Mouse (Mus musculus) heart, embryonic 16.5 days (tissue): ENCODE measurements around the gene Ifi27l2a. TPM values are rescaled to one million over a fixed set of nuclear protein-coding genes. Genes with fewer than 3 reads are reported as not detected.

Source experiments
- ATAC-seq: fragments of 200-750 bp; cut with Nextera tagmentation; replicated peaks from 2 replicates; pipeline ENCODE4 v1.8.0; 2017; ENCODE audit warnings: moderate number of reproducible peaks; ENCODE audit not compliant: insufficient read depth, low FRiP score; ENCODE audit errors: extremely low read depth
- H3K27ac ChIP-seq: fragments of 300-500 bp; sonication (generic); 2 replicates; pipeline ENCODE4 v1.5.1; 2014; ENCODE audit warnings: mild to moderate bottlenecking, low read length, control low read depth, moderate library complexity
- H3K27me3 ChIP-seq: fragments of 300-500 bp; sonication (generic); 2 replicates; pipeline ENCODE4 v1.6.1; 2014; ENCODE audit warnings: low read length, mixed read lengths; ENCODE audit not compliant: control insufficient read depth, insufficient read depth
- H3K36me3 ChIP-seq: fragments of 300-500 bp; sonication (generic); 2 replicates; pipeline ENCODE4 v1.6.1; 2014; ENCODE audit not compliant: control insufficient read depth, insufficient read depth
- H3K4me1 ChIP-seq: fragments of 300-500 bp; sonication (generic); 2 replicates; pipeline ENCODE4 v1.6.1; 2014; ENCODE audit warnings: low read length, mixed read lengths; ENCODE audit not compliant: control insufficient read depth, insufficient read depth
- H3K4me2 ChIP-seq: fragments of 300-500 bp; sonication (generic); 2 replicates; pipeline ENCODE4 v1.6.1; 2014; ENCODE audit warnings: low read depth, mild to moderate bottlenecking, control low read depth, low read length
- H3K4me3 ChIP-seq: fragments of 300-500 bp; sonication (generic); 2 replicates; pipeline ENCODE4 v1.5.1; 2014; ENCODE audit warnings: mild to moderate bottlenecking, control low read depth, low read length
- H3K9ac ChIP-seq: fragments of 300-500 bp; sonication (generic); 2 replicates; pipeline ENCODE4 v1.6.1; 2014; ENCODE audit warnings: low read length, control low read depth
- H3K9me3 ChIP-seq: fragments of 300-500 bp; sonication (generic); replicated peaks from 2 replicates; pipeline ENCODE4 v1.6.1; 2016; ENCODE audit warnings: low read length; ENCODE audit not compliant: control insufficient read depth
- WGBS: fragments of 180-500 bp; shearing (Covaris S2); extraction: QIAGEN DNeasy Blood & Tissue Kit; methylation state at CpG from one replicate; pipeline ENCODE4 v1.1.7; 2014; 5-methylcytosine and 5-hydroxymethylcytosine counted together
- polyA plus RNA-seq: library from polyadenylated mRNA; unstranded; fragments of >200 nt; fragmentation: Nextera tagmentation; extraction: Ambion mirVana; gene quantifications from 2 replicates; pipeline ENCODE4 v1.2.1, GENCODE M21; 2015

Gene Ifi27l2a
- polyA plus RNA-seq, 1 experiment from 2014 or later: 17.8 TPM

DNA sequence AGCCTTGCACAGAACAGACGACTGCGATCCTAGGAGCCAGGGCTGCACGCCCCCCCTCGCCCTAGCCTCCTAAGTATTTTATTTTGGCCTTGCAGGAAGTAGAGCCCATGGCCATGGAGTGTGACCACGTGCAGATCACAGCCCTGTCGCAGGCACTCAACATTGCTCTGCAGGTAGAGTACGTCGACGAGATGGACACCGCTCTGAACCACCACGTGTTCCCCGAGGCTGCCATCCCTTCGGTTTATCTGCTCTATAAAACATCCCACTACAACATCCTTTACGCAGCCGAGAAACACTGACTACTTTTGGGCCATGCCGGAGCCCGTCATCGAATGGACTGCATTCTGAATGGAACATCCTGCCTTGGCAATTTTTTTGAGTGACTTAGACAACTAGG is 39.3 kb downstream of the Ifi27l2a start:
- WGBS: 82% methylated on average over 18 of the region's 18 CpGs
- Histone ChIP-seq H3K4me3 (no peak overlapping the region), H3K4me2 (no peak overlapping the region), H3K27me3 (no peaks in the 10 kb centered on the region), H3K36me3 (peaks cover 47% of the 10 kb centered on the region), H3K9ac (no peak overlapping the region), H3K27ac (no peak overlapping the region), H3K4me1 (no peaks in the 10 kb centered on the region), H3K9me3 (no peaks in the 10 kb centered on the region)
- no peak for ATAC-seq

DNA sequence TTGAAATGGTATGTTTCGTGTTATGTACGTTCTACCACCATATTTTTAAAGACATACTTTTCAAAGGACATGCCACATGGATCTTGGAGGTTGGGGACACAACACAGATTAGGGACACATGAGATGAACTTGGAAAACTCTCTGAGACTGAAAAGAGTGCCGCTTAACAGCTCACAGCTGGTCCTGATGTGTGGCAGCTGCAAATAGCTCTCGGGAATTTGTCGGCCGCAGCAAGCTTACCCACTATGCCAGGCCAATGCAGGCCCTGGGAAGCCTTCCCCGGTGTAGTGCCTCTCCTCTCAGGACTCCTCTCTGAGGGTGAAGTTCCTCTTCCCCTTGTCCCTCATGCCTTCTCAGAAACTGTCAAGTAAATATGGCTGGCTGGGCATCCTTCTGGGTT is 46.7 kb downstream of the Ifi27l2a start:
- no peaks in the 10 kb centered on the region for H3K27me3 ChIP-seq
- peaks cover 21% of the 10 kb centered on the region for H3K4me1 ChIP-seq
- 0 out of 2 replicates have a peak, but pooled peaks cover 3% of the 10 kb centered on the region for H3K36me3 ChIP-seq
- WGBS: 56% methylated on average over 7 of the region's 7 CpGs
- no peak overlapping the region for H3K9ac ChIP-seq
- H3K4me3 ChIP-seq: no peak overlapping the region
- ATAC-seq: no peak
- H3K9me3 ChIP-seq: no peaks in the 10 kb centered on the region
- H3K27ac ChIP-seq: no peak overlapping the region
- H3K4me2 ChIP-seq: no peak overlapping the region

DNA sequence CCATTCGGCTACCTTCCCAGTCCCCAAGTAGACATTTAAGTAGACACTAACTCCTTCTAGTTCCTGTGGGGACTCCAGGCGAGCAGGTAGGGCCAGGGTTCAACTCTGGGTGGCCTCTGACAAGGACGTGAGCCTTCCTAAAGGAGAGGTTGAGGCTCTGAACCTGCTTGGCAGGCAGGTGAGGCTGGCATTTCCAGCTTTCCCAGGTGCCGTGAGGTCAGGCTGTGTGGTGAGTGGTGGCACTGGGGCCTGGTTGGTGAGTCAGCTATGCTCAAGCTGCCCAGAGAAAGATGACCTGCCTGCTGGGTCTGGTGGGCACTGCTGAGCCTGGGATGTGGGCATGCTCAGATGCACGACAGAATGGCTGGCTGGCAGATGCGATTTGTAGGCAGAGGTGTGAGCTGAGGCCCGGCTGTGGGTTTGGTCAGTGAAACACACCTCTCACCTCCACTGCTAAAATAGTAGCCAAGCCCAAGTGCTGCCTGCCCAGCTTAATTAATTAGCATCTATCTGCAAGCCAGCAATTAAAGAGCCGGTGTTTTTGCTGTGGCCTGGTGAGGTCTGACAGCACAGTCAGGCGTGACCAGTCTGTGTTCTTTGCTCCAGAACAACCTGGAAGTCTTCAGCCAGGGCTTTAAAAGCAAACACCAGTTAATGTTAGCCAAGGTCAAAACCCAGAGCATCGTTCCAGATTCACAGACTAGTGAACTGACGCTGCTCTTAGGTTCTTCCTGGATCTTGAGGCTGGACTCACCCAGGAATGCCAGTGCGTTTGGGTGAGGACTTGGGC is 47.8 kb downstream of the Ifi27l2a start:
- Histone ChIP-seq H3K27ac (no peak overlapping the region), H3K36me3 (no peaks in the 10 kb centered on the region), H3K4me3 (no peak overlapping the region), H3K4me1 (peaks cover 32% of the 10 kb centered on the region), H3K27me3 (no peaks in the 10 kb centered on the region), H3K9me3 (no peaks in the 10 kb centered on the region), H3K4me2 (no peak overlapping the region), H3K9ac (no peak overlapping the region)
- 66% methylated on average over 12 of the region's 12 CpGs for WGBS
- no peak for ATAC-seq

DNA sequence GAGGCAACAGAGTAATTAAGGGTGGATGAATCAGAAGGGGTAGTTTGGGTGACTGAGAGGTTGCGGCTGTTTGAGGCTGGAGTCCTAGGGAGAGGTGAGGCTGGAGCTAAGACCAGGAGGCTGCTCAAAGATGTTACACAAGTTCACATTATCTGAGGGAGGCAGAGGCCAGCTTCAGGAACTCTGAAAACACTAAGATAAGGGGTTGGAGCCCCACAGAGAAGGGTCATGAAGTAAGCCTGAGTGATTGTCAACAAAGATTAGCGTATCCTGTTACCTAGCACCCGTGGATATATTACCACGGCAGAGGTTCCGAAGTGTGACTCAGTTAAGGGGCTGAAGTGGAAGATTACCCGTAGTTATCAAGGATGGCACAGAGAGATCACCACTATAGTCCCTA is 50.0 kb downstream of the Ifi27l2a start:
- no peak overlapping the region for H3K4me2 ChIP-seq
- H3K9me3 ChIP-seq: no peaks in the 10 kb centered on the region
- H3K27ac ChIP-seq: no peak overlapping the region
- ATAC-seq: no peak
- no peaks in the 10 kb centered on the region for H3K27me3 ChIP-seq
- 44% methylated on average over 6 of the region's 6 CpGs for WGBS
- no peak overlapping the region for H3K9ac ChIP-seq
- H3K4me1 ChIP-seq: peaks cover 45% of the 10 kb centered on the region
- H3K36me3 ChIP-seq: no peaks in the 10 kb centered on the region
- H3K4me3 ChIP-seq: no peak overlapping the region

Other genes starting within 250 kb of the Ifi27l2a start
- gene Prima1, start 201.5 kb downstream of the Ifi27l2a start, polyA plus RNA-seq: 0.16 and 0.17 TPM in 2 replicates
- not detected in 2 replicates for gene Fam181a, start 132.7 kb downstream of the Ifi27l2a start, polyA plus RNA-seq
- gene Asb2, start 87.7 kb downstream of the Ifi27l2a start, polyA plus RNA-seq: 253 and 264 TPM in 2 replicates
- gene Otub2, start 55.0 kb downstream of the Ifi27l2a start, polyA plus RNA-seq: 9.9 and 11.7 TPM in 2 replicates
- gene 9330161L09Rik, start 35.9 kb downstream of the Ifi27l2a start, polyA plus RNA-seq: 0.15 and 0.38 TPM in 2 replicates
- gene Ddx24, start 17.9 kb downstream of the Ifi27l2a start, polyA plus RNA-seq: 59.7 and 66.9 TPM in 2 replicates
- gene Ifi27, start 9.5 kb downstream of the Ifi27l2a start, polyA plus RNA-seq: 43.2 and 48.3 TPM in 2 replicates
- 0.17 and 0.38 TPM in 2 replicates for gene Ifi27l2b, start 13.5 kb upstream of the Ifi27l2a start, polyA plus RNA-seq
- 0.17 and 0.35 TPM in 2 replicates for gene Ppp4r4, start 88.6 kb upstream of the Ifi27l2a start, polyA plus RNA-seq
- gene Serpina10, start 187.8 kb upstream of the Ifi27l2a start, polyA plus RNA-seq: 0.10 TPM in 1 of 2 replicates, not detected in the other
- 1.2 and 1.7 TPM in 2 replicates for gene Serpina6, start 213.5 kb upstream of the Ifi27l2a start, polyA plus RNA-seq
- gene Serpina16, start 232.5 kb upstream of the Ifi27l2a start, polyA plus RNA-seq: not detected in 2 replicates